Mouse (Mus musculus): ENCODE data around the gene Cep152. TPM values are rescaled to one million over a fixed set of nuclear protein-coding genes. Genes with fewer than 3 reads are reported as not detected.

The Cep152 gene
- polyA plus RNA-seq, 1 experiment from 2014 or later = 6.3 TPM

DNA sequence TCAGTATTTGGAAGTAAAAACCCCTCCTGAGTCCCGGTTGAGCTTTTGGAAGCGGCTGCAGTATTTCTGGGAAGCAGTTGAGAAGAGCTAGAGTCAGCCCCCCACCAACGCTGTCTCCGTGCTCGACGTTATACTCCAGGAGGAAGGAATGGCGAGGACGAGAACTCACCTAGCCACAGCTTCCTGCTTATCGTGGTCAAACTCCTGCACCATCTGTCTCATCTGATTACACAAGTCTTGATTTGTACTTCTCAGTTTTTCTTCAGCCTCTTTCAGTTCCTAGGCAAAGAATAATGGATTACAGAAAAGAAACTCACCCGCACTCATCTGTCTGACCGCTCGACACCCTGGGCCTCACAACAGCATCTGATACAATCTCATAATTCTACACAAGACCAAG, 35.6 kb downstream of the Cep152 start:
- Histone ChIP-seq H3K4me3 (no peak overlapping the region), H3K36me3 (peaks cover 40% of the 10 kb centered on the region), H3K4me2 (no peak overlapping the region), H3K4me1 (no peaks in the 10 kb centered on the region), H3K9me3 (no peaks in the 10 kb centered on the region), H3K9ac (no peak overlapping the region), H3K27ac (no peak overlapping the region), H3K27me3 (no peaks in the 10 kb centered on the region)
- no peak for ATAC-seq (ENCODE audit: insufficient number of reproducible peaks, low FRiP score, low TSS enrichment, low read depth)
- 90% methylated on average over 12 of the region's 12 CpGs for WGBS

DNA sequence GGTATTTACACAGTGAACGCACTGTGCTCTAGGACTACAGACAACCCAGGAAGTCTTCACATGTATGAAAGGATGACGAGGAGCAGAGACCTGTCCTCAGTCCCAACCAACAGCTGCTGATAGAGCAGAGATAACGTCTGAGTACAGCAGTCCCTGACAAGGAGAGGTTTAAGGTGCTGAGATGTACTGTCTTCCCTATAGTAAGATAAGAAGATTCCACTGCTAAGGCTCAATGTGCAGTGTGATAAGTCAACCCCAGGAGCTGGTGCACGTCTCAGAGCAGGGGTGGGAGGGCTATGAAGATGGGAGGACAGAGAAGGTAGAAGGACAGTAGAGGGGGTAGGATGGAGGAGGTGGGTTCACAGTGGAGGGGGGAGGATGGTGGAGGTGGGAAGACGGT, 43.8 kb downstream of the Cep152 start:
- H3K9ac ChIP-seq = no peak overlapping the region
- H3K4me2 ChIP-seq = no peak overlapping the region
- peaks cover 43% of the 10 kb centered on the region for H3K36me3 ChIP-seq
- WGBS = 84% methylated on average over 5 of the region's 5 CpGs
- H3K4me1 ChIP-seq = no peaks in the 10 kb centered on the region
- no peaks in the 10 kb centered on the region for H3K27me3 ChIP-seq
- ATAC-seq (ENCODE audit: insufficient number of reproducible peaks, low FRiP score, low TSS enrichment, low read depth) = no peak
- H3K4me3 ChIP-seq = no peak overlapping the region
- H3K9me3 ChIP-seq = no peaks in the 10 kb centered on the region
- no peak overlapping the region for H3K27ac ChIP-seq

DNA sequence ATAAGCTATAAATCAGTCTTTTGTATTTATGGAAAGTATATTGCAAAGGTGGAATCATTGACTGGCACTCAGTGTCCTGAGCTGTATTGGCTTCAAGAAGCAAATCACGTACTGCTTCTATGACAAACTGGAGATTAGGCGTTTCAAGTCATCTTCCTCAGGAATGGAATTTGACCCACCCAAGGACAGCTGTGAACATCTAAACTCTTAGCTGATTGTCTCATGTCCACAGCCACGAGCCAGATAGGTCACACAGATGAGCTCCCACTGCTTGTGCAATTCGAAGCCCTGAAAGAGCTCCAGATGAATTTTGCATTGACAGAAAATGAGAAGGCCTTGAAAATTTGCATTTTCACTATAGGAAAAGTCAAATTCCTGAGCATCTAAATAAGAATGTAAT, 47.2 kb downstream of the Cep152 start:
- WGBS = 63% methylated on average over 4 of the region's 4 CpGs
- H3K9ac ChIP-seq = no peak overlapping the region
- H3K36me3 ChIP-seq = peaks cover 65% of the 10 kb centered on the region
- no peaks in the 10 kb centered on the region for H3K27me3 ChIP-seq
- H3K4me1 ChIP-seq = no peaks in the 10 kb centered on the region
- no peak overlapping the region for H3K4me2 ChIP-seq
- no peaks in the 10 kb centered on the region for H3K9me3 ChIP-seq
- ATAC-seq (ENCODE audit: insufficient number of reproducible peaks, low FRiP score, low TSS enrichment, low read depth) = no peak
- no peak overlapping the region for H3K4me3 ChIP-seq
- no peak overlapping the region for H3K27ac ChIP-seq

DNA sequence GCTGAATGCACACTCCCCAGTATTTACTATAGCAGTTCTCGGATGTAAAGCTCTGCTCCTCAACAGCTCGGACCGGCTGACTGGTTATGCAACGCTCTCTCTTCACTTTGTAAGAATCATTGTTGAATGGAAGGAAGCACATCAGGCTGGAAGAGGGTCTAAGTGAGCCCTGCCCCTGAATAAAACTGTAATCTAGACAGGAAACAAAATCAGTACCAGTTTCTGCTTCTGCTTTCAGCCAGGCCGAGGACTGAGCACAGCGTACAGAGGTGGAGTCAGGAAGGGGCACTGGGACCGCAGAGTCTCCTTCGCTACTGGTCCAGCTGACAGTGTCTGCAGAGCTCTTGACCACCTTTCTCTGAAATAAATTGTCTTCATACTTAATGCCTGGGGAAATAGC, 48.4 kb downstream of the Cep152 start:
- Histone ChIP-seq H3K9me3 (no peaks in the 10 kb centered on the region), H3K9ac (no peak overlapping the region), H3K4me2 (no peak overlapping the region), H3K27me3 (no peaks in the 10 kb centered on the region), H3K36me3 (peaks cover 64% of the 10 kb centered on the region), H3K4me3 (no peak overlapping the region), H3K27ac (no peak overlapping the region), H3K4me1 (no peaks in the 10 kb centered on the region)
- no peak for ATAC-seq (ENCODE audit: insufficient number of reproducible peaks, low FRiP score, low TSS enrichment, low read depth)
- 91% methylated on average over 8 of the region's 8 CpGs for WGBS

DNA sequence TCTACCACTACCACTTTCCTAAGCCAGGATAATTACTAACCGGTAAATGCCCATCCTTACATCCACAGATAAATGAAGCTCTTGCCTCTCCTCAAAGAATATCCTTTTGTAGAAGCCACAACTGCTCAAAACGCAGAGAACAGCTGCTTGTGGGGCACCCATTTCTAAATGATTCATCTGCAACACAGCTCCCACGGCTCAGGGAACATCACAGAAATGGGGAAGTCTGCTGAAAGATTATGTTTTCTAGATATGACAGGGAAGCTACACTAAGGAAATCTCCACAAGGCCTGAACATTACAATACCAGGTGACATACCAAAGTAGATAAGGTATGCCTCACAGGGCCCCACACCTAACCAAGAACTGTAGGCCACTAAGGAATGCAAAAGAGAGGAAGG, 49.1 kb downstream of the Cep152 start:
- Histone ChIP-seq H3K4me3 (no peak overlapping the region), H3K9me3 (no peaks in the 10 kb centered on the region), H3K27me3 (no peaks in the 10 kb centered on the region), H3K4me2 (no peak overlapping the region), H3K36me3 (peaks cover 64% of the 10 kb centered on the region), H3K4me1 (no peaks in the 10 kb centered on the region), H3K27ac (no peak overlapping the region), H3K9ac (no peak overlapping the region)
- WGBS = 89% methylated on average over 3 of the region's 3 CpGs
- ATAC-seq (ENCODE audit: insufficient number of reproducible peaks, low FRiP score, low TSS enrichment, low read depth) = no peak

DNA sequence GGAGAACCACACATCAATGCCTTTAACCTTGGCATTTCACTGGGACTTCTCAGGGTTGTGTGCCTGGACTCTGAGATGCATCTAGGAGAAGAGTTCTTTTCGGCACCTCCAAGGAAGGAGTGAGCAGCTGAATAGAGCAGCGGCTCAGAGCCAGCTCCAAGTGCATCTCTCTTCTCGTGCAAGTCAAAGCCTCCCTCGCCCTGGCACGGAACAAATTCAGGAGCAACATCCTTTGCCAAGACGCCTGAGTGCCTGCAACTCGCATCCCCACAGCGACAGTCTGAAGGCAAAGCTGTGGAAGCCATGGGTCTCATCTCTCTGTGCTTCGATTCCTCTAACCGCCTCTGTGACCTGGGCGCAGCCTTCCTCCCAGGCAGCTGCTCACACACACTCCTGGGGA, 61.0 kb downstream of the Cep152 start:
- no peak for ATAC-seq (ENCODE audit: insufficient number of reproducible peaks, low FRiP score, low TSS enrichment, low read depth)
- H3K36me3 ChIP-seq = peaks cover 50% of the 10 kb centered on the region
- H3K9me3 ChIP-seq = no peaks in the 10 kb centered on the region
- H3K27me3 ChIP-seq = no peaks in the 10 kb centered on the region
- 92% methylated on average over 11 of the region's 11 CpGs for WGBS
- no peak overlapping the region for H3K4me3 ChIP-seq
- no peaks in the 10 kb centered on the region for H3K4me1 ChIP-seq
- no peak overlapping the region for H3K4me2 ChIP-seq
- no peak overlapping the region for H3K9ac ChIP-seq
- H3K27ac ChIP-seq = no peak overlapping the region

DNA sequence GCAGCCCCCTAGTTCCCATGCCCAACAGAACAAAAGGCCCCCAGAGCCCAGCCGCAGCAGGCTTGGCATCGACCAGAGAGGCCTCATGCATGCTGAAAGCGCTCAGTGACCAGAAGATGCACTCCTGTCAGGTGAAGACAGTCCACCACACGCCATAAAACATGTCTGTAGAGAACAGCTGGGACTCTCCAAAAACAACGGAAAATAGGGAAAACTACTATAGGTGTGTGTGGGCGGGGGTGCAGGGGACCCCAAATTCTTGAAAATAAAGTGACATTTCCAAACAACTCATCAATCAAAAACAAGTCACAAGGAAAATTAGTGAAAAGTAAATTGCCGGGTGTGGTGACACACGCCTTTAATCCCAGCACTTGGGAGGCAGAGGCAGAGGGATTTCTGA, 62.5 kb downstream of the Cep152 start:
- WGBS = 93% methylated on average over 8 of the region's 8 CpGs

DNA sequence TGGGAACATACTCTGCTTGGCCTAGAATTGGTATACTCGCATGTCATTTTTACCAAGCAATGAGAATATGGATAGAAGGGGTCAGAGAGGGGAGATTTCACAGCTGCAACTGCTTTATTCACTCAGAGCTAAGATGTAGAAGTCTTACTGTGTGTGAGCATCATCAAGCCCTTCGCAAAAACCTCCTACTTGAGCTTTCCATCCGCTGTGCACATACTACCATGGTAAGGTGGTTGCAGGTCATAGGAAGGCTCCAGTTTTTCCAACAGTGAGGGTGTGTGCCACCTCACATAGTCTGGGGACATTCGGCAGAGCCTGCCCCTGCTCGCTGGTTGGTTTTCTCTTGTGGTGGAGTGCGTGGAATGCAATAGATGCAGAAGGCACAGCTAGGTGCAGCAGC, 64.9 kb downstream of the Cep152 start:
- H3K9ac ChIP-seq = no peak overlapping the region
- no peaks in the 10 kb centered on the region for H3K9me3 ChIP-seq
- WGBS = 89% methylated on average over 6 of the region's 6 CpGs
- no peak overlapping the region for H3K4me3 ChIP-seq
- no peak overlapping the region for H3K4me2 ChIP-seq
- ATAC-seq (ENCODE audit: insufficient number of reproducible peaks, low FRiP score, low TSS enrichment, low read depth) = no peak
- H3K36me3 ChIP-seq = peaks cover 18% of the 10 kb centered on the region; the same call in 1 of the 2 replicates
- no peaks in the 10 kb centered on the region for H3K4me1 ChIP-seq
- H3K27ac ChIP-seq = no peak overlapping the region
- no peaks in the 10 kb centered on the region for H3K27me3 ChIP-seq

More for the DNA sequence above, 62.5 kb downstream of the Cep152 start:
- Histone ChIP-seq H3K4me2 (no peak overlapping the region), H3K27ac (no peak overlapping the region), H3K4me1 (no peaks in the 10 kb centered on the region), H3K9ac (no peak overlapping the region), H3K4me3 (no peak overlapping the region), H3K27me3 (no peaks in the 10 kb centered on the region), H3K36me3 (peaks cover 37% of the 10 kb centered on the region), H3K9me3 (no peaks in the 10 kb centered on the region)
- ATAC-seq (ENCODE audit: insufficient number of reproducible peaks, low FRiP score, low TSS enrichment, low read depth) = no peak

DNA sequence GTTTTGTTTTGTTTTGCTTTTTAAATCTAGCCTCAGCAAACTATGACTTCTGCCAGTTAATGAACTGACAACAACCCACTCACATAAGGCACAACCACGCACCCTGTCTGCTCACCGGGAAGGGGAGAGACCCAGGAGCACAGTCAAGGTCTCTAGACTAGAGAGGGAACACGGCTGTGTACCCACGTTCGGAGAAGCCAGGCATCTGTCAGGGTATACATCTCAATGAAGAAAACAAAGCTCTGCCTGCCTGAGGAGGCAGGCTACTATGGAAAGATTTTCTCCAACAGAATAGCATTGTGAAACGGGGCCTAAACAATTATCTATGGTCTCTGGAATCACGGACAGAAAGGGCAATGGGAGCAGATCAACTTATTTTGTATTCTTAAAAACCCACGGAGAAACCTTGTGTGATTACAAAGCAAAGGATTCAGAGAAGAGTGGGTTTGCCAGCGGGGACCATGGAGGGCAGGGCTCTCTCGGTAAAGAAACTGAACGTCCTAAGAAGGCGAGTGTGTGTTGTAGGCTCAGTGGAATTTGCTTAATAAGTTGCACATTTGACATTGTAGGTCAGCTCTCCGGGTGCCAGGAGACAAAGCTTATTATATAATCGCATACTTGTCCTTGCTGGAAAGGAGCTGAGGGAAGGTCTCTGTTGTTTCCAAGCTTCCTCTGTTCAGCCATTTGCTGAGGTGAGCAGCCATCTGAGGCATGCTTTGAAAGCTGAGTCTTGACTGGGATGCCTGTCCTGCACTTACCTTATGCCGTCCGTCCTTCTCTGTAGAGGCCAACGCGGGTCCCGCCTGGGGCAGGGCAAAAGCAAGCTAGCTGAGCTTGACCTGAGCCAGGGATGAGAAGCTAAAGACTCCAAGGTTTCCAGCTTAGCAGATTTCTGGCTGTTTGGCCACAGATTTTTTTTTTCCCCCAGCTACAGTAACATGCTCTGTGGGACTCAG, 66.0 kb downstream of the Cep152 start:
- H3K36me3 ChIP-seq = peaks cover 8% of the 10 kb centered on the region; the same call in 1 of the 2 replicates
- H3K27ac ChIP-seq = no peak overlapping the region
- H3K4me1 ChIP-seq = no peaks in the 10 kb centered on the region
- no peak overlapping the region for H3K9ac ChIP-seq
- H3K9me3 ChIP-seq = no peaks in the 10 kb centered on the region
- no peaks in the 10 kb centered on the region for H3K27me3 ChIP-seq
- no peak; the same call in 1 of the 2 replicates for ATAC-seq (ENCODE audit: insufficient number of reproducible peaks, low FRiP score, low TSS enrichment, low read depth)
- 66% methylated on average over 19 of the region's 19 CpGs for WGBS
- no peak overlapping the region for H3K4me3 ChIP-seq
- no peak overlapping the region for H3K4me2 ChIP-seq

DNA sequence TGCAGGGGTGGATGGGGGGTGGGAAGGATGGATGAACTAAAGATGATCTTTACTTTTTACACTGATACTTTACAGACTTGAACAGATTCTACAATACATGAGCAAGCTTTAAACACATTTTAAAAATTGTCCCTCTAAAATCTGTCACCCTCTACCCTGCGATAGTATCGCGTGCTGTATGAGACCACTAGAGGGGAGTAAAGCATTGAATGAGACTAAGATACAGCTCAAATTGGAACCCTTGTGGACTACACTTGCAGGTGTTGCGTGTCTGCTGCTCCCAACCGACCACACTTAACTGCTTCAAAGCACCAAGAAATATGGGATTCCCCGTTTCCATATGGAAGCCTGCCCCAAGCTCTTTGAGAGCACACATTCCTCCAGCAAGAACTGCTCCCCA, 69.1 kb downstream of the Cep152 start:
- no peak overlapping the region for H3K4me2 ChIP-seq
- H3K36me3 ChIP-seq = no peaks in the 10 kb centered on the region
- no peaks in the 10 kb centered on the region for H3K27me3 ChIP-seq
- peaks cover 4% of the 10 kb centered on the region; the same call in 1 of the 2 replicates for H3K4me1 ChIP-seq
- H3K9me3 ChIP-seq = no peaks in the 10 kb centered on the region
- H3K9ac ChIP-seq = no peak overlapping the region
- WGBS = 65% methylated on average over 6 of the region's 6 CpGs
- ATAC-seq (ENCODE audit: insufficient number of reproducible peaks, low FRiP score, low TSS enrichment, low read depth) = no peak
- no peak overlapping the region for H3K4me3 ChIP-seq
- H3K27ac ChIP-seq = no peak overlapping the region

DNA sequence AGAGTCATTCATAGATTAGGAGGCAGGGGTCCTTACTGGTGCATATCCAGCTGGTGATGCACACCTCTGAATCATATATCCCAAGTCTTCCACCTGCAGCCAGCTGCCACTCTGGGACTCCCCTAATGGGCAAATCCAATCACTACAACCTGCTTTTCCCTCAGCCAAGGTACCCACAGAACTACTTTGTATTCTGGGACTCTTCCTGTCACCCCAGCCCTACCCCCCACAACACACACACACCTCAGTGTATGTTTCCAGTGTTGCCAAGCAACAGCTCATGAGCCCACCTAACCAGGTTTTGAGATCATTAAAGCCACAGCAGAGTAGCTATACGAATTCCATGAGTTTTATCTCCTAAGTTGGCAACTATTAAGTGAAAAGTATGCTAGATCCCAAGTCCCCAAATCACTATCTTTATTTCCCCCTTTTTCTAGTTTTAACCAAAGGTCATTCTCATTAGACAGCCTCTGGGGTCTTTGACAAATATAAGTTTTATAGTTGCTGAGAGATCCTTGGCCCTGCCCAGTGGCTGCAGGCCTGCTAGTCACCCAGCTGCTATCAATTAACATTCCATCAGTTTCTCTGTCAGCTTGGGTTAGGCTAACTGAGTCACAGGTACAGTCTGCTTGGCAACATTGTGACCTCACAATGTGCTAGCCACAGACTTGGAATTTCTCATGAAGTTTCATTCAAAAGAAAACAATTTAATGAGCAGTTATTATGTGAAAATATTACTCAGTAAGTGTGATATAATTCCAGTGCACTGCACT, 75.9 kb downstream of the Cep152 start:
- Histone ChIP-seq H3K4me1 (peaks cover 4% of the 10 kb centered on the region; the same call in 1 of the 2 replicates), H3K9me3 (no peaks in the 10 kb centered on the region), H3K27me3 (no peaks in the 10 kb centered on the region), H3K27ac (no peak overlapping the region), H3K9ac (no peak overlapping the region), H3K4me2 (no peak overlapping the region), H3K4me3 (no peak overlapping the region), H3K36me3 (no peaks in the 10 kb centered on the region)
- ATAC-seq (ENCODE audit: insufficient number of reproducible peaks, low FRiP score, low TSS enrichment, low read depth) = no peak
- WGBS = 17% methylated on average over 1 of the region's 1 CpGs

DNA sequence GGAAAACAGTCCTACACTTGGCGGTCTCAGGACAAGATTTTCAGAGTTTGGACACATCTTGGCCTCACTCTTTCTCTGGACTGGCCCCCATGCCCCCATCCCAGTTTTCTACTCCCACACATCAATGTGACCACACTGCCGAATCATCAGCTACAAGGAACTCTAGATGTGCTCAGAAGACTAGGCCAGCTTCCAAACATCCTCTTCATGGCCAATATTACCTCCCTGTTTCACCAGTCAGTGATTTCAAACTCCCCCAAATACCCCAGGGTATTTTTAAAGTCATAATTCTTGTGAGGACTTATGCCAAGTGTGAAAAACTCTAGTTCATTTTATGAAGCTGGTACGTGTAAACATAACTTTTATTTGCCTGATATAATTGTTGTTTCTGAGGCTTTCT, 79.9 kb downstream of the Cep152 start:
- H3K27ac ChIP-seq = no peak overlapping the region

More for the DNA sequence above, 79.9 kb downstream of the Cep152 start:
- Histone ChIP-seq H3K9me3 (no peaks in the 10 kb centered on the region), H3K9ac (no peak overlapping the region), H3K4me2 (no peak overlapping the region), H3K4me3 (no peak overlapping the region), H3K36me3 (no peaks in the 10 kb centered on the region), H3K27me3 (no peaks in the 10 kb centered on the region), H3K4me1 (no peaks in the 10 kb centered on the region)
- 57% methylated on average over 3 of the region's 3 CpGs for WGBS
- ATAC-seq (ENCODE audit: insufficient number of reproducible peaks, low FRiP score, low TSS enrichment, low read depth) = no peak

All from limb, embryonic 15.5 days (tissue).